27 mouse cellular contexts compared by ENCODE assay signal in the genomic region with DNA sequence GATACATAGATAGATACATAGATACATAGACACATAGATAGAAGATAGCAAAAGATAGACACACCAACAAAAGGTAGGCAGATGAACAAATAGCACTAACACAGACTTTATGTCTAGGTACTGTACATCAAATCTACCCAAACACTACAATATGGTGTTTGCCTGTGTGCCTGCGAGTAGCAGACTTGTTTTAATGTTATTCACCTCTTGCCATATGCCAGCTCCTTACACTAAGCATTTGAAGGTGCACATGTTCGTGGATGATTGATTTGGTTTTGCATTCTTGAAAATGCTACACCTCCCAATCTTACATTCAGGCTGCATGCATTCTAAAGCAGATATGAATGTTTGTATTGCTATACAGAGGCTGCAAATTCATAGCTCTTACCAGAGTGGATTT.
"Had no signal": no experiment of that assay in that cellular context is flagged by ENCODE, and none has a peak within 500 bp of the region (broad histone marks: within the 10 kb centered on the region; RNA-seq: fewer than 3 reads in every experiment).

No protein-coding gene starts in this region.

- H3K9me3 ChIP-seq: heart, embryonic 13.5 days; heart, embryonic 15.5 days; hindbrain, embryonic 13.5 days; hindbrain, embryonic 15.5 days; limb, embryonic 10.5 days; liver, embryonic 15.5 days had no signal

- ATAC-seq: hindbrain, postnatal 0 days; intestine, postnatal 0 days; liver, postnatal 0 days had no signal

- H3K4me2 ChIP-seq: heart, embryonic 11.5 days; heart, embryonic 13.5 days; heart, embryonic 15.5 days; hindbrain, embryonic 13.5 days; hindbrain, embryonic 15.5 days; limb, embryonic 12.5 days; liver, embryonic 11.5 days; liver, embryonic 13.5 days; liver, embryonic 15.5 days had no signal

- H3K27me3 ChIP-seq: heart, embryonic 13.5 days; heart, embryonic 15.5 days; hindbrain, embryonic 13.5 days; hindbrain, embryonic 15.5 days; limb, embryonic 12.5 days; liver, embryonic 13.5 days; liver, embryonic 15.5 days had no signal

- H3K4me1 ChIP-seq: heart, embryonic 13.5 days; heart, embryonic 15.5 days; hindbrain, embryonic 13.5 days; hindbrain, embryonic 15.5 days; limb, embryonic 10.5 days; limb, embryonic 12.5 days; liver, embryonic 13.5 days; liver, embryonic 15.5 days had no signal

- H3K36me3 ChIP-seq: heart, embryonic 13.5 days; heart, embryonic 15.5 days; hindbrain, embryonic 13.5 days; hindbrain, embryonic 15.5 days; limb, embryonic 12.5 days; liver, embryonic 13.5 days; liver, embryonic 15.5 days had no signal

- DNase-seq: gastrocnemius, postnatal 14 days; gastrocnemius, postnatal 36 days; heart, adult 11 months; heart, adult 2 months; heart, postnatal 14 days; heart, postnatal 36 days; kidney, adult 18-20 months; kidney, adult 8-10 months; kidney, postnatal 10 days; kidney, postnatal 25 days; kidney, postnatal 4 days; liver; liver, embryonic 13.5 days; liver, postnatal 0 days had no signal

- H3K9ac ChIP-seq: heart, embryonic 13.5 days; heart, embryonic 15.5 days; hindbrain, embryonic 13.5 days; hindbrain, embryonic 15.5 days; limb, embryonic 12.5 days; liver, embryonic 13.5 days; liver, embryonic 15.5 days; liver, postnatal 0 days had no signal

- H3K27ac ChIP-seq: heart, adult 2 months; heart, embryonic 13.5 days; heart, embryonic 15.5 days; hindbrain, embryonic 13.5 days; hindbrain, embryonic 15.5 days; hindbrain, postnatal 0 days; layer of hippocampus, adult 2 months; left cerebral cortex, adult 2 months; limb, embryonic 10.5 days; limb, embryonic 12.5 days; liver, embryonic 13.5 days; liver, embryonic 15.5 days had no signal

- H3K4me3 ChIP-seq: heart, adult 2 months; heart, embryonic 13.5 days; heart, embryonic 15.5 days; hindbrain, embryonic 13.5 days; hindbrain, embryonic 15.5 days; layer of hippocampus, adult 2 months; left cerebral cortex, adult 2 months; limb, embryonic 10.5 days; limb, embryonic 12.5 days; liver, embryonic 13.5 days; liver, embryonic 15.5 days had no signal
